Mouse (Mus musculus): ENCODE measurements around the gene Olfr1315-ps1.

Gene Olfr1315-ps1

DNA sequence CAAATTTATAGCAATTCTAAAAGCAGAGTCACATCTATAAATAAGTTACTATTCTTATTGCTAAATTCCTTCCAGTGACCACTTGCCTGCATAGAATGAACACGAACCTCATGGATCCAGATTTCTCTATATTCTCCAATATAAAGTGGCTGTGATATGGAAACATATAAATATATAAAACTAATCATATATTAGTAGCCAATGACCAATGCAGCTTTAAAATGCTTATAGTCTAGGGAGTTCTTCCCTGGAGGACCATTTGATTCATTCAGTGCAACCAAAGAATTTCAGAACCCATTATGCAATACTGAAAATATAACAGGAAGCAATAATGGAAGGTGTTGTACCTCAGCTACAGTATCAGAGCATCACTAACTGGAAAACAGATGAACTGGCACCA lies at the start of gene Olfr1315-ps1:
TSS of gene Olfr1315-ps1 (minus strand) at position 101 of the 400 bp plus-strand sequence.
- DNase-seq (ENCODE audit: low read depth, low spot score), result no peak

DNA sequence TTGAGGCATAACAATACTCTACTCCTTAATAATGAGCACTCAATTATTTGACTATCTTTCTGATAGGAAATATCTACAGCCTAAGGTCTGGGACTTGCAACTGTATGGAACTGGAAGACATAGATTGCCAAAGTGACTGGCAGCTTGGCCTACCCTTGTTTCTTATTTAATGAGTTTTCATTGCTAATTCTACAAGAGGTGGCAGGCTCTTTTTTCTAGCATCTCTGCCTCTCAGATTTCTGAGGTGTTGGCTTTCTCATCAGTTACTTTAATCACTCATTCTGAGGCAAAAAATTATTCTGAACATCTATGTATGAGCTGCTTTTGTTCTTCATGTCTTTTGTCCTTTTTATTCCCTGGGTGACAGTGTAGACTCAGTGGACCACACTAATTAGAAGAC lies 38.7 kb upstream of the Olfr1315-ps1 start, which contains the start of gene Olfr1318:
TSS of gene Olfr1318 (plus strand) at position 301 of the 400 bp plus-strand sequence.
- no peak for DNase-seq (ENCODE audit: low read depth, low spot score)

DNA sequence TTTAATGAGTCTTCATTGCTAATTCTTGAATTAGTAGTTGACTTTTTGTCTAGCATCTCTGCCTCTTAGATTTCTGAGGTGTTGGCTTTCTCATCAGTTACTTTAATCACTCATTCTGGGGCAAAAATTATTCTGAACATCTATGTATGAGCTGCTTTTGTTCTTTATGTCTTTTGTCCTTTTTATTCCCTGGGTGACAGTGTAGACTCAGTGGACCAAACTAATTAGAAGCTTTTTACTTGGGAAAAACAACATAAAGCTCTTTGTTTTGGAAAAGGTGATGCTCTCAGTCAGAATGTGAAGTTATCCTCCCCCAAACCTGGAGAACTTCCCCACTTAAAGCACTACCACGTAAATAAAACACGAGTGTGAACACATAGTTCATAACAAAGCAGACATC lies 24.8 kb upstream of the Olfr1315-ps1 start, which contains the start of gene Olfr1317:
TSS of gene Olfr1317 (plus strand) at position 301 of the 400 bp plus-strand sequence.
- no peak for DNase-seq (ENCODE audit: low read depth, low spot score)

DNA sequence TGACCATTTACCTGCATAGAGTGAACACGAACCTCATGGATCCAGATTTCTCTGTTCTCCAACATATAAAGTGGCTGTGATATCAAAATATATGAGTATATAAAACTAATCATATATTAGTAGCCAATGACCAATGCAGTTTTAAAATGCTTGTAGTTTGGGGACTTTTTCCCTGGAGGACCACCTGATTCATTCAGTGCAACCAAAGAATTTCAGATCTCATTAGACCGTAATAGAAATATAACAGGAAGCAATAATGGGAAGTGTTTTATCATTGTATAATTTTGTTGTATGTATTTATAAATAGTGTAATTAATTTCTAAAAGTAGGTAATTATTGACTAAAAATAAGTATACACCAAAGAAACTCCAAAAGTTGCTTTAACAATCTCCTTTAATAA lies 19.6 kb upstream of the Olfr1315-ps1 start, which contains the start of gene Olfr1316:
TSS of gene Olfr1316 (minus strand) at position 101 of the 400 bp plus-strand sequence.
- no peak for DNase-seq (ENCODE audit: low read depth, low spot score)

DNA sequence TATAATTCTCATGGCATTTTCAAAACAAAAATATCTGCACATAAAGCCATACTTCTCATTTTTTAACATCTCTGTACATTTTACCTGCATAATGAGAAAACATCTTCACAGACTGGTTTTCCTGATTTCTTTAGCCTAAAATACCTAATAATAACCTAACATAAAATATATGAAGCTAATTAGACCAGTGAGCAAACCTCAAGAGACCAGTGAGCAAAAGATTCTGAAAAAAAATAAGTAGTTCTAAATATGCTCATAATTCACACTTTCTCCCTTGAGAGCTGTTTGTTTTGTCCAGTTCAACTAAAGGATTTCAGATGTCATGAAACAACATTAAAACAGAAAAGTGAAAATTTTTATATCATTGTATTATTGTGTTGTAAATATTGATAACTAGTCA lies 18.6 kb downstream of the Olfr1315-ps1 start, which contains the start of gene Olfr1314:
TSS of gene Olfr1314 (minus strand) at position 101 of the 400 bp plus-strand sequence.
- DNase-seq (ENCODE audit: low read depth, low spot score), result no peak

DNA sequence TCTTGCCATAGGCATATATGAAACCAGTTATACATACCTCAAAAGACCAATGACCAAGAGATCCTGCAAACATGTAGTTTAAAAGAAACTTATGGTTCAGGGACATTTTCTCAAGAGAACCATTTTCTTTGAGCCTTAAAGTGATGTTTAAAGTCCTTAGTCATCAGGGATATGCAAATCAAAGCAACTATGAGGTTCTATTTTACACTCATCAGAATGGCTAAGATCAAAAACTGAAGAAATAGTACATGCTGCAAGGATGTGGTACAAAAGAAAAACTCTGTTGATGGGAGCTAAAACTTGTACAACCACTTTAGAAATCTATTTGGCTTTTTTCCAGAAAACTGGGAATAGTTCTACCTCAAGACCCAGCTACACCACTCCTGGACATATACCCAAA lies 37.5 kb downstream of the Olfr1315-ps1 start, which contains the start of gene Olfr1313:
TSS of gene Olfr1313 (minus strand) at position 101 of the 400 bp plus-strand sequence.
- DNase-seq (ENCODE audit: low read depth, low spot score), result no peak

Data from retina, adult 2 months (tissue).